Mouse (Mus musculus) thymus, adult 2 months (tissue): ENCODE results near the gene Slc39a1. TPM values are rescaled to one million over a fixed set of nuclear protein-coding genes. Genes with fewer than 3 reads are reported as not detected.

ENCODE experiments used
- DNase-seq: peaks from one replicate; pipeline ENCODE4 v3.0.0; 2021
- H3K27ac ChIP-seq: fragments of 200-500 bp; 2 replicates; pipeline ENCODE4 v1.5.1; 2012; ENCODE audit warnings: low read length, control low read depth; ENCODE audit not compliant: control insufficient read depth, insufficient read depth
- H3K27me3 ChIP-seq: fragments of 200-500 bp; 2 replicates; pipeline ENCODE4 v1.6.1; 2012; ENCODE audit warnings: mild to moderate bottlenecking, low read length, moderate library complexity, mixed read lengths; ENCODE audit not compliant: control insufficient read depth, insufficient read depth
- H3K36me3 ChIP-seq: fragments of 200-500 bp; 2 replicates; pipeline ENCODE4 v1.6.1; 2012; ENCODE audit warnings: mild to moderate bottlenecking, low read length, moderate library complexity; ENCODE audit not compliant: control insufficient read depth, insufficient read depth
- H3K4me1 ChIP-seq: fragments of 200-500 bp; replicated peaks from 2 replicates; pipeline ENCODE4 v1.6.1; 2012; ENCODE audit warnings: low read length; ENCODE audit not compliant: control insufficient read depth, insufficient read depth
- H3K4me3 ChIP-seq: fragments of 200-500 bp; 2 replicates; pipeline ENCODE4 v1.5.1; 2012; ENCODE audit warnings: mild to moderate bottlenecking, low read length, control low read depth, moderate library complexity; ENCODE audit not compliant: control insufficient read depth, insufficient read depth
- CTCF ChIP-seq: fragments of 200-500 bp; IDR thresholded peaks from 2 replicates; pipeline ENCODE4 v1.5.1; 2012; ENCODE audit warnings: mild to moderate bottlenecking, control low read depth, low read length, moderate library complexity, borderline replicate concordance; ENCODE audit not compliant: control insufficient read depth, poor library complexity, insufficient read depth; ENCODE audit errors: extremely low read depth
- POLR2A ChIP-seq: fragments of 200-500 bp; IDR thresholded peaks from 2 replicates; pipeline ENCODE4 v1.6.1; 2012; ENCODE audit warnings: mild to moderate bottlenecking, low read length, control low read depth, moderate library complexity; ENCODE audit not compliant: control insufficient read depth, poor library complexity, insufficient read depth; ENCODE audit errors: extremely low read depth
- WGBS: fragments of 180-500 bp; shearing (Covaris S2); methylation state at CpG from one replicate; pipeline ENCODE4 v1.1.7; 2018; 5-methylcytosine and 5-hydroxymethylcytosine counted together
- polyA plus RNA-seq: library from polyadenylated mRNA; depleted of rRNA; stranded (reverse); fragments of >200 nt; gene quantifications from 2 replicates; pipeline ENCODE4 v1.2.3, GENCODE M21; 2012; rRNA removed

Slc39a1 gene
- polyA plus RNA-seq = 68.5 and 69.2 TPM in 2 replicates

- peak within 1 kb of the TSS; percentile 47 for H3K27ac ChIP-seq
- peaks cover 12% of the 10 kb centered on the region for H3K4me1 ChIP-seq
Observed at GRCm38 (mm10) chr3:90247960-90248745, at the start of gene Slc39a1. Gene Slc39a1, plus strand, starts transcription at chr3:90248172.

GRCm38 (mm10) chr3:90202884-90203283, 45.1 kb upstream of the Slc39a1 start:
- no peaks in the 10 kb centered on the region for H3K4me1 ChIP-seq
- 85% methylated on average over 1 of the region's 1 CpGs for WGBS
- TF ChIP-seq CTCF = no peak
- no peak for TF ChIP-seq POLR2A
- H3K27ac ChIP-seq = no peak overlapping the region
- H3K4me3 ChIP-seq = no peak overlapping the region
- DNase-seq = no peak
- H3K36me3 ChIP-seq = peaks cover 7% of the 10 kb centered on the region; the same call in 1 of the 2 replicates
- H3K27me3 ChIP-seq = no peaks in the 10 kb centered on the region

More at GRCm38 (mm10) chr3:90247960-90248745, at the start of gene Slc39a1:
- no peaks in the 10 kb centered on the region for H3K27me3 ChIP-seq
- peak; percentile 93 for DNase-seq
- TF ChIP-seq POLR2A (peak; percentile 84), CTCF (no peak; the same call in 1 of the 2 replicates)
- H3K36me3 ChIP-seq = no peaks in the 10 kb centered on the region
- peak within 1 kb of the TSS; percentile 81 for H3K4me3 ChIP-seq
- under 1% methylated on average over 44 of the region's 44 CpGs for WGBS

GRCm38 (mm10) chr3:90203619-90204018, 44.4 kb upstream of the Slc39a1 start:
- Histone ChIP-seq H3K27me3 (no peaks in the 10 kb centered on the region), H3K36me3 (peaks cover 14% of the 10 kb centered on the region; the same call in 1 of the 2 replicates), H3K27ac (no peak overlapping the region), H3K4me1 (no peaks in the 10 kb centered on the region), H3K4me3 (no peak overlapping the region)
- TF ChIP-seq POLR2A = no peak
- TF ChIP-seq CTCF = no peak
- no peak for DNase-seq
- 95% methylated on average over 5 of the region's 5 CpGs for WGBS

GRCm38 (mm10) chr3:90204582-90204981, 43.4 kb upstream of the Slc39a1 start:
- no peak overlapping the region for H3K27ac ChIP-seq
- TF ChIP-seq CTCF (no peak), POLR2A (no peak)
- no peak overlapping the region for H3K4me3 ChIP-seq
- H3K36me3 ChIP-seq = peaks cover 19% of the 10 kb centered on the region; the same call in 1 of the 2 replicates
- H3K4me1 ChIP-seq = no peaks in the 10 kb centered on the region
- no peaks in the 10 kb centered on the region for H3K27me3 ChIP-seq
- no peak for DNase-seq
- 99% methylated on average over 2 of the region's 2 CpGs for whole genome bisulfite sequencing

- Histone ChIP-seq H3K36me3 (peaks cover 46% of the 10 kb centered on the region), H3K4me3 (no peak overlapping the region), H3K27ac (no peak overlapping the region), H3K27me3 (no peaks in the 10 kb centered on the region), H3K4me1 (peaks cover 8% of the 10 kb centered on the region)
- WGBS = 95% methylated on average over 2 of the region's 2 CpGs
- TF ChIP-seq POLR2A (no peak), CTCF (no peak)
- DNase-seq = no peak
Observed at GRCm38 (mm10) chr3:90208662-90209061, 39.3 kb upstream of the Slc39a1 start.

- DNase-seq = no peak
- no peaks in the 10 kb centered on the region for H3K27me3 ChIP-seq
- no peak overlapping the region for H3K27ac ChIP-seq
- H3K4me1 ChIP-seq = peaks cover 10% of the 10 kb centered on the region
- 95% methylated on average over 5 of the region's 5 CpGs for WGBS
- H3K4me3 ChIP-seq = no peak overlapping the region
- TF ChIP-seq CTCF (no peak), POLR2A (no peak)
- peaks cover 46% of the 10 kb centered on the region for H3K36me3 ChIP-seq
Observed at GRCm38 (mm10) chr3:90209908-90210566, 37.9 kb upstream of the Slc39a1 start.
